Mouse (Mus musculus) stomach, postnatal 0 days (tissue): ENCODE data around the gene Mms19.

Experiments
- CTCF ChIP-seq: IDR thresholded peaks from 2 replicates; pipeline ENCODE4 v1.5.1; 2016; ENCODE audit warnings: antibody characterized with exemption, low read depth, mild to moderate bottlenecking, moderate library complexity
- EP300 ChIP-seq: optimal IDR thresholded peaks from 2 replicates; pipeline ENCODE3; 2016; ENCODE audit warnings: antibody characterized with exemption

- TF ChIP-seq CTCF (no peak), EP300 (no peak)
Observed at GRCm38 (mm10) chr19:41993484-41993883, 12.5 kb upstream of the Mms19 start.
